8 mouse cellular contexts compared by ENCODE assay signal in genomic region chr9:49980344-49981207, GRCm38 (mm10).
DNase-seq lines count a peak whose midpoint lies in the region; ATAC-seq lines count a peak whose summit lies in the region.

No protein-coding gene starts in this region.

- H3K27me3 ChIP-seq in forebrain, embryonic 11.5 days (ENCODE audit: control insufficient read depth, insufficient read depth, low read length), result no peaks in the 10 kb centered on the region
- no peaks in the 10 kb centered on the region for H3K27me3 ChIP-seq in forebrain, embryonic 10.5 days (ENCODE audit: poor library complexity, severe bottlenecking)
- H3K27me3 ChIP-seq in embryonic facial prominence, embryonic 15.5 days, result no peaks in the 10 kb centered on the region
- no peaks in the 10 kb centered on the region for H3K27me3 ChIP-seq in heart, embryonic 16.5 days (ENCODE audit: control insufficient read depth, insufficient read depth, low read length)

- no peaks in the 10 kb centered on the region for H3K36me3 ChIP-seq in forebrain, embryonic 11.5 days (ENCODE audit: control insufficient read depth, insufficient read depth, low read length)
- no peaks in the 10 kb centered on the region for H3K36me3 ChIP-seq in forebrain, embryonic 10.5 days (replicated peaks)
- H3K36me3 ChIP-seq in embryonic facial prominence, embryonic 15.5 days, result no peaks in the 10 kb centered on the region
- H3K36me3 ChIP-seq in heart, embryonic 16.5 days (ENCODE audit: control insufficient read depth, insufficient read depth), result no peaks in the 10 kb centered on the region

- no peak overlapping the region for H3K27ac ChIP-seq in forebrain, embryonic 11.5 days (ENCODE audit: low read depth, low read length)
- H3K27ac ChIP-seq in forebrain, embryonic 10.5 days, result no peak overlapping the region
- peak overlapping the region; percentile 34; the same call in 1 of the 2 replicates for H3K27ac ChIP-seq in embryonic facial prominence, embryonic 15.5 days (replicated peaks)
- peak overlapping the region; percentile 58 for H3K27ac ChIP-seq in heart, embryonic 16.5 days (ENCODE audit: low read length)

- H3K9me3 ChIP-seq in forebrain, embryonic 11.5 days (ENCODE audit: control insufficient read depth, low read length), result no peaks in the 10 kb centered on the region
- H3K9me3 ChIP-seq in forebrain, embryonic 10.5 days, result no peaks in the 10 kb centered on the region
- H3K9me3 ChIP-seq in embryonic facial prominence, embryonic 15.5 days (replicated peaks), result no peaks in the 10 kb centered on the region
- no peaks in the 10 kb centered on the region for H3K9me3 ChIP-seq in heart, embryonic 16.5 days (replicated peaks; ENCODE audit: control insufficient read depth, low read length)

- WGBS in forebrain, embryonic 11.5 days, result 67% methylated on average over 7 of the region's 7 CpGs
- 67% methylated on average over 7 of the region's 7 CpGs for WGBS in forebrain, embryonic 10.5 days
- 43% methylated on average over 7 of the region's 7 CpGs for WGBS in embryonic facial prominence, embryonic 15.5 days
- 45% methylated on average over 7 of the region's 7 CpGs for WGBS in heart, embryonic 16.5 days

- ATAC-seq in forebrain, embryonic 11.5 days (replicated peaks; ENCODE audit: low FRiP score), result no peak
- peak; percentile 76 for ATAC-seq in embryonic facial prominence, embryonic 15.5 days (ENCODE audit: insufficient number of reproducible peaks, low FRiP score, low TSS enrichment, low read depth)
- ATAC-seq in heart, embryonic 16.5 days (replicated peaks; ENCODE audit: extremely low read depth, insufficient read depth, low FRiP score), result peak; percentile 74

- peak; percentile 53 for DNase-seq in forebrain, embryonic 11.5 days (ENCODE audit: low spot score)
- no peak for DNase-seq in forebrain, embryonic 10.5 days (ENCODE audit: extremely low spot score, low spot score)
- peak; percentile 63 for DNase-seq in adipocyte (ENCODE audit: low spot score)
- DNase-seq in layer of hippocampus, adult 8-10 months (ENCODE audit: low spot score in 2 of 2), result peak; percentile 76 to 84
- peak; percentile 21 to 59 for DNase-seq in lung, postnatal 4 days
- DNase-seq in T-cell, adult 2 months (ENCODE audit: low spot score), result no peak

- no peak overlapping the region for H3K4me2 ChIP-seq in forebrain, embryonic 11.5 days (ENCODE audit: low read depth, low read length, severe bottlenecking)
- H3K4me2 ChIP-seq in embryonic facial prominence, embryonic 15.5 days (replicated peaks), result no peak overlapping the region
- 0 out of 2 replicates have a peak overlapping the region, but pooled peaks have one; percentile 4 for H3K4me2 ChIP-seq in heart, embryonic 16.5 days (ENCODE audit: low read depth, low read length)

- H3K4me1 ChIP-seq in forebrain, embryonic 11.5 days (replicated peaks; ENCODE audit: control insufficient read depth, insufficient read depth, low read length), result no peaks in the 10 kb centered on the region; the same call in 1 of the 2 replicates
- H3K4me1 ChIP-seq in forebrain, embryonic 10.5 days, result peaks cover 7% of the 10 kb centered on the region
- peaks cover 25% of the 10 kb centered on the region for H3K4me1 ChIP-seq in embryonic facial prominence, embryonic 15.5 days
- peaks cover 38% of the 10 kb centered on the region for H3K4me1 ChIP-seq in heart, embryonic 16.5 days (ENCODE audit: control insufficient read depth, insufficient read depth, low read length)

- no peak overlapping the region for H3K9ac ChIP-seq in forebrain, embryonic 11.5 days (ENCODE audit: low read length)
- H3K9ac ChIP-seq in embryonic facial prominence, embryonic 15.5 days, result no peak overlapping the region
- H3K9ac ChIP-seq in heart, embryonic 16.5 days (ENCODE audit: low read length), result no peak overlapping the region

- H3K4me3 ChIP-seq in forebrain, embryonic 11.5 days (ENCODE audit: low read depth, low read length), result no peak overlapping the region
- no peak overlapping the region for H3K4me3 ChIP-seq in forebrain, embryonic 10.5 days
- no peak overlapping the region for H3K4me3 ChIP-seq in embryonic facial prominence, embryonic 15.5 days (replicated peaks)
- no peak overlapping the region for H3K4me3 ChIP-seq in heart, embryonic 16.5 days (ENCODE audit: low read length)

Comparison
In these comparisons a context has a peak if more than half of its experiments do, and no peak if none do; other contexts are left out.
1. DNase-seq: peak in forebrain, embryonic 11.5 days (single experiment), adipocyte (single experiment), layer of hippocampus, adult 8-10 months (2 of 2) and lung, postnatal 4 days (2 of 2); none in forebrain, embryonic 10.5 days (single experiment) and T-cell, adult 2 months (single experiment).
2. H3K27ac ChIP-seq: peak in embryonic facial prominence, embryonic 15.5 days (single experiment) and heart, embryonic 16.5 days (single experiment); none in forebrain, embryonic 11.5 days (single experiment) and forebrain, embryonic 10.5 days (single experiment).